Mouse (Mus musculus) erythroblast, embryonic 14.5 days (primary cell): ENCODE measurements around the gene Yipf2. TPM values are rescaled to one million over a fixed set of nuclear protein-coding genes. Genes with fewer than 3 reads are reported as not detected.
A peak's percentile ranks its signal among the peaks of the same experiment; 100 is the strongest.
"Not testable (repeated sequence)": the region's sequence is repeated elsewhere in the genome, so short reads cannot be mapped to it uniquely, and the experiment has no call there.

Experiments
- H3K27me3 ChIP-seq: 2 replicates; pipeline ENCODE4 v1.6.1; 2012; ENCODE audit warnings: inconsistent platforms; ENCODE audit not compliant: control insufficient read depth
- H3K36me3 ChIP-seq: 2 replicates; pipeline ENCODE4 v1.6.1; 2012; ENCODE audit warnings: mild to moderate bottlenecking, inconsistent platforms; ENCODE audit not compliant: control insufficient read depth
- H3K4me1 ChIP-seq: 2 replicates; pipeline ENCODE4 v1.6.1; 2012; ENCODE audit warnings: inconsistent platforms; ENCODE audit not compliant: control insufficient read depth
- H3K4me3 ChIP-seq: replicated peaks from 2 replicates; pipeline ENCODE3; 2012; ENCODE audit warnings: moderate library complexity, mild to moderate bottlenecking, inconsistent platforms
- H3K9me3 ChIP-seq: 2 replicates; pipeline ENCODE4 v1.6.1; 2012; ENCODE audit warnings: low read length, inconsistent platforms, mixed read lengths; ENCODE audit not compliant: control insufficient read depth
- GATA1 ChIP-seq: IDR thresholded peaks from 2 replicates; pipeline ENCODE4 v1.6.1; 2012; ENCODE audit warnings: low read length, inconsistent platforms, mixed read lengths
- TAL1 ChIP-seq: IDR thresholded peaks from 3 replicates; pipeline ENCODE4 v1.6.1; 2012; ENCODE audit warnings: low read length, inconsistent platforms, mixed read lengths
- polyA plus RNA-seq: library from polyadenylated mRNA; stranded (reverse); fragments of >175 nt; gene quantifications from 2 replicates; pipeline ENCODE4 v1.2.3, GENCODE M21; 2012

The Yipf2 gene
- polyA plus RNA-seq, 1 experiment, result 0.25 TPM

GRCm38 (mm10) chr9:21551049-21551448, 41.6 kb downstream of the Yipf2 start:
- H3K9me3 ChIP-seq, result no peaks in the 10 kb centered on the region
- H3K4me3 ChIP-seq, result no peak overlapping the region
- TF ChIP-seq GATA1 (no peak), TAL1 (no peak)
- no peaks in the 10 kb centered on the region for H3K27me3 ChIP-seq
- H3K4me1 ChIP-seq, result peaks cover 79% of the 10 kb centered on the region
- H3K36me3 ChIP-seq, result peaks cover 77% of the 10 kb centered on the region

- peaks cover 61% of the 10 kb centered on the region for H3K4me1 ChIP-seq
- no peak for TF ChIP-seq TAL1
- no peak for TF ChIP-seq GATA1
- H3K27me3 ChIP-seq, result no peaks in the 10 kb centered on the region
- peaks cover 42% of the 10 kb centered on the region for H3K36me3 ChIP-seq
- H3K4me3 ChIP-seq, result peak overlapping the region; percentile 93
- H3K9me3 ChIP-seq, result no peaks in the 10 kb centered on the region
Observed at GRCm38 (mm10) chr9:21547075-21547941, 45.3 kb downstream of the Yipf2 start.

GRCm38 (mm10) chr9:21546789-21547074, 45.9 kb downstream of the Yipf2 start, which contains the start of gene Carm1:
Gene Carm1 (plus strand): TSS chr9:21546894.
- Histone ChIP-seq H3K9me3 (no peaks in the 10 kb centered on the region), H3K4me1 (peaks cover 58% of the 10 kb centered on the region), H3K4me3 (peak within 1 kb of the TSS; percentile 93), H3K27me3 (no peaks in the 10 kb centered on the region), H3K36me3 (peaks cover 36% of the 10 kb centered on the region)
- TF ChIP-seq GATA1, result no peak
- TF ChIP-seq TAL1, result no peak

GRCm38 (mm10) chr9:21545916-21546788, 46.5 kb downstream of the Yipf2 start:
- H3K9me3 ChIP-seq, result no peaks in the 10 kb centered on the region
- H3K4me1 ChIP-seq, result peaks cover 53% of the 10 kb centered on the region
- peak overlapping the region; percentile 93 for H3K4me3 ChIP-seq
- TF ChIP-seq GATA1 (no peak), TAL1 (no peak)
- no peaks in the 10 kb centered on the region for H3K27me3 ChIP-seq
- peaks cover 31% of the 10 kb centered on the region for H3K36me3 ChIP-seq

GRCm38 (mm10) chr9:21545351-21545915, 47.2 kb downstream of the Yipf2 start:
- peaks cover 48% of the 10 kb centered on the region for H3K4me1 ChIP-seq
- H3K27me3 ChIP-seq, result no peaks in the 10 kb centered on the region
- peak overlapping the region; percentile 93 for H3K4me3 ChIP-seq
- TF ChIP-seq TAL1, result no peak
- no peak for TF ChIP-seq GATA1
- peaks cover 23% of the 10 kb centered on the region for H3K36me3 ChIP-seq
- H3K9me3 ChIP-seq, result no peaks in the 10 kb centered on the region

- H3K27me3 ChIP-seq, H3K4me3 ChIP-seq, H3K9me3 ChIP-seq, H3K36me3 ChIP-seq: not testable (repeated sequence)
- H3K4me1 ChIP-seq, result peaks cover 21% of the 10 kb centered on the region
Observed at GRCm38 (mm10) chr9:21542001-21542400, 50.6 kb downstream of the Yipf2 start.

- Histone ChIP-seq H3K27me3 (no peaks in the 10 kb centered on the region), H3K4me1 (peaks cover 22% of the 10 kb centered on the region), H3K4me3 (no peak overlapping the region), H3K36me3 (no peaks in the 10 kb centered on the region), H3K9me3 (no peaks in the 10 kb centered on the region)
- TF ChIP-seq GATA1 (no peak), TAL1 (no peak)
Observed at GRCm38 (mm10) chr9:21539981-21540753, 52.5 kb downstream of the Yipf2 start.

Other genes starting within 250 kb of the Yipf2 start
- 4.7 and 5.2 TPM in 2 replicates for gene Ilf3, start 225.0 kb downstream of the Yipf2 start, polyA plus RNA-seq
- 1.7 and 2.0 TPM in 2 replicates for gene Qtrt1, start 181.0 kb downstream of the Yipf2 start, polyA plus RNA-seq
- gene Dnm2, start 167.9 kb downstream of the Yipf2 start, polyA plus RNA-seq, result 112 and 129 TPM in 2 replicates
- gene Tmed1, start 82.6 kb downstream of the Yipf2 start, polyA plus RNA-seq, result 0.47 and 0.75 TPM in 2 replicates
- gene AB124611, start 66.7 kb downstream of the Yipf2 start, polyA plus RNA-seq, result 0.13 and 0.39 TPM in 2 replicates
- 41.9 and 46.0 TPM in 2 replicates for gene Carm1, start 45.9 kb downstream of the Yipf2 start, polyA plus RNA-seq
- 0.74 and 1.2 TPM in 2 replicates for gene Timm29, start 106 bp downstream of the Yipf2 start, polyA plus RNA-seq
- 11.0 and 11.3 TPM in 2 replicates for gene Smarca4, start 23.3 kb upstream of the Yipf2 start, polyA plus RNA-seq
- gene Ldlr, start 130.7 kb upstream of the Yipf2 start, polyA plus RNA-seq, result 0.25 and 0.30 TPM in 2 replicates
- gene Spc24, start 167.5 kb upstream of the Yipf2 start, polyA plus RNA-seq, result 27.4 and 32.7 TPM in 2 replicates
- 0.02 and 0.03 TPM in 2 replicates for gene Kank2, start 205.9 kb upstream of the Yipf2 start, polyA plus RNA-seq
- gene Angptl8, start 242.7 kb upstream of the Yipf2 start, polyA plus RNA-seq, result 0.16 TPM in 1 of 2 replicates, not detected in the other